Mouse (Mus musculus) T-cell, adult 2 months (primary cell): ENCODE results near the gene Olfr541.
"Not testable (repeated sequence)": the region's sequence is repeated elsewhere in the genome, so short reads cannot be mapped to it uniquely, and the experiment has no call there.

Experiments used
- DNase-seq: peaks from one replicate; pipeline ENCODE4 v3.0.0; 2022; ENCODE audit warnings: low spot score

Olfr541 gene

DNA sequence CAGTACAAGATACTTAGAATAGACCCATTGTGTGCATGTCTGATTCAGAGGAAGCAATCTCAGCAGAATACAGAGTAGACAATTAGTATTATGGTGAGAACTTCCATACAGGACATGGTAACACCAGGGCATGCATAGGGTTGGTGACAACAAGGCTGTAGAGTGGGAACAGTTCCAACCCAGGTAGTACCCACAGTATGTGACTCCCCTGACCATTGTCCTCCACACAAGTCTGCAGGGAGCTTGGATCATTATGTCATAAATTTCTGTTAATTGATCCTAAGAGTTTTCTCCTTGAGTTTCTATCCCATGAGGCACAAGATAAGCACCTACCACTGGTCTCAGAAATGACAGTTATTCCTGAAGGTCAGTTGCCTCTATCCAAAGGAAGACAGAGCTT lies at the start of gene Olfr541:
Gene Olfr541 (plus strand): TSS at position 301 of the 400 bp plus-strand sequence.
- no peak for DNase-seq

DNA sequence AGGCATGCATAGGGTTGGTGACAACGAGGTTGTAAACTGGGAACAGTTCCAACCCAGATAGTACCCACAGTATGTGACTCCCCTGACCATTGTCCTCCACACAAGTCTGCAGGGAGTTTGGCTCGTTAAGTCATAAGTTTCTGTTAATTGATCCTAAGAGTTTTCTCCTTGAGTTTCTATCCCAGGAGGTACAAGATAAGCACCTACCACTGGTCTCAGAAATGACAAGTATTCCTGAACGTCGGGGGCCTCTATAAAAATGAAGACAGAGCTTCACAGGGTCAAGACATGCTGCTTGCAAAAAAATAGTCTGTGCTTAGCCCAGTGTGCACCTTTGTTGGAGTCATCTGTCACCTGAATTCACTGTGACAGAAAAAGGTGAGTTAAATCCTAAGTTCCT lies 37.4 kb upstream of the Olfr541 start, which contains the start of gene Olfr539:
Gene Olfr539 (plus strand): TSS at position 301 of the 400 bp plus-strand sequence.
- DNase-seq, result no peak

DNA sequence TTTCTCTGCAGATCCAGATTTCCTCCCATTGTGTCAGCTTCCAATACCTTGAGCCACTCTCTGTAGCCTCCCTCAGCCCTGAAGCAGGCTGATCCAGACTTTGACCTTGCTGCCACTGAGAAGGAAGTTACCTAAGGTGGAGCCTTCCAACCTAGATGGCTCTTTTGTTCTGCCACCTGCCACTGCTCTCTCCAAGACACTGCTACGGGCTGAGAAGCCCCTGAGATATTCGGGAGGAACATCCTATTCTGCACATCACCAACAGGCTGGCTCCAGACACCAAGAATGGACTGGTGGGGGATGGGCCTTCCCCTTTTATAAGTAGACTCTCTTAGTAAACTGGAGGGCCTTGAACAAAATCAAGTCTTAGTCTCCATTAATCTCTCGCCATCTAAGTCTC lies 26.4 kb upstream of the Olfr541 start:
- DNase-seq, result not testable (repeated sequence)

DNA sequence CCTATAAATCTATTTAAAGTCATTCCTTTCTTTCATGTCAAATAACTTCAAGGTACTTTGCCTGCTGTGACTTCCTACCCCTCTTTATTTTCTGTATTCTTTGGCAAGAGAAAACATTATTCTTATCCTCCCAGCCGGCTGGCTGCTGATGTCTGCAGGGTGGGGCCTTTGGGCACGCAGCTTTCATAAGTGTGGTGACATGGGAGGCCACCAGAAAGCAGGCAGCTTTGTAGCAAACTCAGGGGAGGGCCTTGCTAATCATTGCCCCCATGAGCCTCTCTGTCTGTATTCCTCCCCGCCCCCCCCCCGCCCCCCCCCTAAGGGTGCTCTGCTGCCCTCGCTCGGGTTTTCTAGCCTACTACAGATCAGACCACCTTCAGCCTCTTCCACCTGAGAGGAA lies 21.2 kb upstream of the Olfr541 start:
- no peak for DNase-seq

DNA sequence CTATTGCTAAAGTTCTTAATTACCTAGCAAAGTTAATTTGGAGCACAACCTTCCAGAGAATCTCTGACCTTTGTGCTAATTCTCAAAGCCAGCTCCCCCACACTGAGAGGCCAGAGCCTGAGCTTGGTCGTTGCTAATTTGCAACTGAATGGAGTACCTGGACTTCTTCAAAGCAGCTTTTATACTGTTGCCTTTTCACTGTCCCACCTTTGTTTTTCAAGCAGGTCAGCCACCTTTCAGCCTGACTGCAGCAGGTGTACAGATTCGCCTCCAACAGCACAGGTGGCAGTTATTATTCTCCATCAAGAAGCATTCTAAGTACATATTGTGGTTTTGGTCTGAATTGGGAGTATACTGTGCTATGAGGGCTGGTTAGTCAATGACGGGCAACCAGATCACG lies 17.5 kb upstream of the Olfr541 start:
- DNase-seq, result not testable (repeated sequence)

DNA sequence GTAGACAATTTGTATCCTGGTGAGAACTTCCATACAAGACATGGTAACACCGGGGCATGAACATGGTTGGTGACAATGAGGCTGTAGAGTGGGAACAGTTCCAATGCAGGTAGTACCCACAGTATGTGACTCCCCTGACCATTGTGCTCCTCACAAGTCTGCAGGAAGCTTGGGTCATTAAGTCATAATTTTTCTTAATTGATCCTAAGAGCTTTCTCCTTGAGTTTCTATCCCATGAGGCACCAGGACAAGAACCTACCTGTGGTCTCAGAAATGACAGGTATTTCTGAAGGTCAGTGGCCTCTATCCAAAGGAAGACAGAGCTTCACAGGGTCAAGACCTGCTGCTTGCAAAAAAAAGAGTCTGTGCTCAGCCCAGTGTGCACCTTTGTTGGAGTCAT lies 15.4 kb upstream of the Olfr541 start, which contains the start of gene Olfr45:
Gene Olfr45 (plus strand): TSS at position 301 of the 400 bp plus-strand sequence.
- no peak for DNase-seq

DNA sequence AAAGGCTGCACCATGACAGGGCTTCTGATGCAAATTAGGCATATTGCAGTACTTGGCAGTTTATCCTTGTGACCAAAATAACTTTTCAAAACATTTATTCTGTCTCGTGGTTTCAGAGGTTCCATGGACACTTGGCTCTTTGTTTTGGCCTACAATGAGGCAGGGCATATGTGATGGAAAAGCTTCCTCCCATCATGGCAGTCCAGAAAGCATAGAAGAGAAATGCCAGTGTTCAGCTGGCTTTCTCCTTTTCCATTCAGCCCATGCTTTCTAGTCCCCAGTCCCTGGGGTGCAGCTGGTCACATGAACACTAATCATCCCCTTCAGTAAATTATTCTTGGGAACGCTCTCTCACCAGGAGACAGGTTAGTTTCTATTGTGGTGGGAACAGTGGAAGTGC lies 9.3 kb downstream of the Olfr541 start:
- DNase-seq, result no peak

DNA sequence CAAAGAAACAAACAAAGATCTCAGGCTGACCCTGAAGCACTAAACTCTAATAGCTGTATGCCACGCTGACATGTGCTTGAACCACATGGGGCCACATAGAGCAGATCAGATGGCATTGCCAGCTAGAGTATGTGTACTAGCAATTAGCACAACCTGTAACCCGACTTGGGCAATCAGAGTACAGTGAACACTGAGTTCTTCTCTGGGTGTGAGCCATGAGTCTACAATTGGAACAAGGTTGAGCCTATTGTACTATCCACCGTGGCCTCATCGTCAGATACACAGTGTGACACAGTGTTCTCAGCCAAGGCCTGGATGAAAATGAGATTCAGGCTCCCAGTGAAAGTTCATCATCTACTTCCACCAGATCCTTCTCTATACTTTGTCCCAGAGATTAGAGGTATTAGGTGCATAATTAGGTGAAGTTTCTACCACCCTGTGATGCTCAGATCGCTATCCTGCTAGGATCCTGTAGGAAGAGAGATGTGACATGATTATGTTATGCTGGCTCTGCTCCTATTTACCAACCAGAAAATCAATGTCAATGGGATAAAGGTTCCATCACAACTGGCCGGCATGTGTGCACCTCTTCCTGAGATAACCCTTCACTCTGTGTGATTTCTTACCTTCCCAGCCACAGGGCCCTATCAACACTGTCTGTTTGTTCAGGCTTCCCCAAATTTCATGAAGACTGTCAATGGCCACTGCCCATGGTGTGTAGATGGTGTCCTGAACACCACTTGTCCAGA lies 10.6 kb downstream of the Olfr541 start:
- no peak for DNase-seq

DNA sequence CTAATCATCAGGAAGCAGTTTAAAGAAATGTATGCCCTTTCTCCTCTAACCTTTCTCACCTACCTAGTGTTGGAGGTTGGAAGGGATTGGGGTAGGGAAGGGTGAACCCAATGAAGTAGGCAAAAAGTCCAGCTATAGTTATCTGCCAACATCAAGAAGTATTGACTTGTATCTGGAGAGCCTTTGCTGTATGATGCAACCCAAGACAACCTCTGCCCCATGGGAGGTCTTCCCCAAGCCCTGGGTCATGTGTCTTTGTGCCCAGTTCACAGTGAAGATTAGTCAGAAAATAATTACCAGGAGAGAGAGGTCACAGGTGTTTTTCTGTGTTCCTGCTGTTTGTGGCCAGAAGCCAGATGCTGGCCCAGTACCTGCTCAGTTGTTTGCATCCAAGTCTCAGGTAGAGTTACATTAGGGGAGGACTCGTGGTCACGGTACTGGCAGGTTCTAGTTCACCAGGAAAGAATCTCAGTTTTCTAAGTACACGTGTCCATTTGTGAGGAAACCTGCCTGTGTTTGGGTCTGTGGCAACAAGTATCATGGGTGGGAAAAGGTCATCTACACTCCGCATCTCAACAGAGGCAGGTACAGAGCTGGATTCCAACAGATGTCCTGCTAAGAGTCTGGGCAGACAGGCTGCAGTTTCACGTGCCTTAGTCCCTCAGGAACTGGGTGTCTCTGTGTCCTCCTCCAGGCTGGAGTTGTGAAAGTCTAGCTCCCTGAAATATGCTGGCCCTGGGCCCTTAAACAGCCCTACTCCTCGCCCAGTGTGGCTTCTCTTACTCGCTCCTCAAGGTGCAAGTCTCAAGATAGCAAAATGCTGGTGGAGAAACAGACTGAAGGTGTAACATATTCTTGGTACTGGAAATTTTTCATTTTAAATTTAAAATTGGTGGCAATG lies 20.3 kb downstream of the Olfr541 start:
- DNase-seq, result no peak

DNA sequence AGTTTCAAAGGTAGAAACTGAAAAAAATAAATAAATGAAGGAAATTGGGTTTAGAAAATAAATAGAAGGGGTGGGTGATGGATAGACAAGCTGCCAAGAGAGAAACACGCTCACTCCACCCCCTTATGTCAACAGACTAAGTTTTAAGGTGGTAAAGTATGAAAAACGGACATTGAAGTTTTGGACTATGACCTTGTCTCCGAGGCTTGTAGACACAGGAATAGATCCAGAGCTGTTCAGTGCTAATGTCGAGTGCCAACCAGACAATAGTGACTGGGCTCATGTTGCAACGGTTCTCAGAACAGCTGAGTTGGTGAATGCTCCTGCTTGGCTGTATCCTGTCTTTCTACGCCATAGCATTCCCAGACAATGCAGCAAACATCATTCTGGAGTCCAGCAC lies 24.0 kb downstream of the Olfr541 start:
- DNase-seq, result no peak

DNA sequence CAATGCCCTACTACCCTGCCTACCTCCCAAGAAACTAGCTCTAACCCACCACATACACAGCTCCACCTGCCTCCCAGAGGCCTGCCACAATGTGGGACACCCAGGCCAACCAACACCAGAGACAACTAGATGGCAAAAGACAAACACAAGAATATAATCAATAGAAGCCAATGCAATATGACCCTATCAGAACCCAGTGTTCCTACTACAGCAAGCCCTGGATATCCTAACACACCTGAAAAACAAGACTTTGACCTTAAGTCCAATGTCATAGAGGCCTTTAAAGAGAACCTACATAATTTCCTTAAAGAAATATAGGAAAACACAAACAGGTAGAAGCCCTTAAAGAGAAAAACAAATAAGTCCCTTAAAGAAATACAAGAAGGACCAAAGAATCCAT lies 28.5 kb downstream of the Olfr541 start:
- no peak for DNase-seq

DNA sequence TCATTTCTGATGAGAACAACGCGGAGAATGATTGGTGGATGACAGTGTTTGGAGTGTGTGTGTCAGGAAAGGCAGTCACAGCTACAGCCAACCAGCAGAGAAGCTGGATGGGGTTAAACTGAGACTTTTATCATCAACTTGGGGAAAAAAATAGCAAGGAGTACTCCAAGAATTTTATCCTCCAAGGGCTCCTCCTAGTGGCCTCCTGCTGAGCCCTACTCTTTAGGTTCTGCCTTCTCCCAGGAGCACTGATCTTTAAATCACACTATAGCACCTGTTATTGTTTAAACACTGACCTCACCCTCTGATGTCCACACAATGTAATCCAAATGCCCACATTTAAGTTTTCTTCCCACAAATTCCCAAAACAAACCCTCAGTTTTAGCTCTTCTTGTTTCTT lies 36.1 kb downstream of the Olfr541 start:
- DNase-seq, result no peak

DNA sequence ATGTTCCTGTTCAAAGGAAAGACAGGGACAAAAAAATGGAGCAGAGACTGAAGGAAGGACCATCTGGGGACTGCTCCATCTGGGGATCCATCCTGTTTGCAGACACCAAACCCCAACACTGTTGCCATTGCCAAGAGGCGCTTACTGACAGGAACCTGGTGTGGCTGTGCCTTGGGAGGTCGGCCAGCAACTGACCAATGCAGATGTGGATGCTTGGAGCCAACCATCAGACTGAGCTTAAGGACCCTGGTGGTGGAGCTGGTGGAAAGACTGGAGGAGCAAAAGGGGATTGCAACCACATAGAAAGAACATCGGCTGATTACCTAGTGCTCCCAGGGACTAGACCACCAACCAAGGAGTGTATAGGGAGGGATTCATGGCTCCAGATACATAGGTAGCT lies 50.3 kb downstream of the Olfr541 start:
- DNase-seq, result no peak

DNA sequence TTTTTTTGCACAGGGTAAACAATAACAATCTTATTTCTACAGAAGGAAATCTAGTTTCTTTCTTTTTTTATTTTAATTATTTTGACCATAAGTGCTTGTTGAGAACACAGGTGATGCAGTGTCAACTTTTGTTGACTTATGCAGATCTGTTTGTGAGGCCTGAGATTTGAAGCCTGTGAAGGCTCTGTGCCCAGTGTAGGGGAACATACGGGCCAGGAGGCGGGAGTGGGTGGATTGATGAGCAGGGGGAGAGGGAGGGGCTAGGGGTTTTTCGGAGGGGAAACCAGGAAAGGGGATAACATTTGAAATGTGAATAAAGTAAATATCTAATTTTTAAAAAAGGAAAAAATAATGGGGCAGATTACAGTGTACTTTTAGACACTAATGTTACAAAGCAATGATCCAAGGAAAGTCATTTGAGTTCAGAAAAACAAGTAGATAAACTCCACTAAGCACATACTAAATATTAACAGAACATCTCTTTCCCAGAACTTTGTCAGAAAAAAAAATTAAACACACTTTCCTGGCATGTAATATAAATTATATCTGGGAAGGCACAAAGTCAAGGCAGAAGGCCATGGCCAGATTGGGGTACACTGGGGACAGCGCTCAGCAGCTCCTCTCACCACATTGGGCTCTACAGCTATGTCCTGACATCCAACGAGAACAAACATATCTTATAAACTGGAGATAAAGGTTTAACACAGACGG lies 51.2 kb downstream of the Olfr541 start:
- DNase-seq, result no peak

DNA sequence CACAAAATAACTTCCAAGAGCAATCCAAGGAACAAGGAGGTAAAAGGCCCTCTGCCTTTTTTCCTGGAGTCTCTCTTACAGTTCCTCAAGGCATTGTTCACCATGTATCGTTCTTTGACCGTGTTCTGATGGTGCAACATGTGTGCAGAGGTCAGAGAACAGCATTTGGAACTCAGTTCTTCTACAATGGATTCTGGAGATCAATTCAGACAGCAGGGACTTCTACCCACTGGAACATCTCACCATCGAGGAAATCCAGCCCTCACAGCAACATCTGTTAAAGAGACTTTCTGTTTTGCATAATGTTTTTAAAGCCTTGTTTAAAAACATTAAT lies 51.7 kb downstream of the Olfr541 start:
- DNase-seq, result no peak

DNA sequence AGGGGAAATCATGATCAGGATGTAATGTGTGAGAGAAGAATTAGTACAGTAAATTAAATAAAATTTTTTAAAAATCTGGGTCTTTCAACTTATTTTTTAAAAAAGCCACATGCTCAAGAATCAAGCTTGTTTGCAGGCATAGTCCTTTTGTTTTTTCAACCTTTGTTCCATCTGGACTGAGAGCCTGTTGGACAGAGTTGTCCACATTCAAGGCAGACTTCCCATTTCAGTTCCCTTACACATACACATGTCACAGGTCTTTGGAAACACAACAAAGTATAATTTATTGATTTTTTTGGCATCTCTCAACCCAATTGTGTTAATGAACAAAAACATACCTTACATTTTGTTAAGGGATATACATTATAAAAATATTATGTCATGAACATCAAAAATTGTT lies 57.5 kb downstream of the Olfr541 start:
- DNase-seq, result no peak
